ENCODE assay signal across 8 mouse cellular contexts in genomic region chr7:78910336-78911098, GRCm38 (mm10). TPM values are rescaled to one million over a fixed set of nuclear protein-coding genes. Genes with fewer than 3 reads are reported as not detected.
DNase-seq lines count a peak whose midpoint lies in the region; ATAC-seq lines count a peak whose summit lies in the region.

No protein-coding gene starts in this region.

- no peaks in the 10 kb centered on the region for H3K9me3 ChIP-seq in hindbrain, embryonic 12.5 days (replicated peaks)

- H3K4me1 ChIP-seq in hindbrain, embryonic 12.5 days = peaks cover 15% of the 10 kb centered on the region

- 41% methylated on average over 6 of the region's 6 CpGs for WGBS in hindbrain, embryonic 12.5 days

- H3K27me3 ChIP-seq in hindbrain, embryonic 12.5 days = no peaks in the 10 kb centered on the region

- H3K4me2 ChIP-seq in hindbrain, embryonic 12.5 days (replicated peaks) = no peak overlapping the region

- ATAC-seq in hindbrain, embryonic 12.5 days (ENCODE audit: low FRiP score) = peak; percentile 64

- no peak overlapping the region for H3K27ac ChIP-seq in hindbrain, embryonic 12.5 days

- no peak overlapping the region for H3K4me3 ChIP-seq in hindbrain, embryonic 12.5 days

- H3K36me3 ChIP-seq in hindbrain, embryonic 12.5 days = peaks cover 19% of the 10 kb centered on the region

- DNase-seq in adrenal gland, postnatal 14 days = peak; percentile 43
- no peak for DNase-seq in adrenal gland, adult 18-20 months (ENCODE audit: low spot score in 2 of 2)
- DNase-seq in lung, postnatal 36 days = peak; percentile 20
- DNase-seq in lung, postnatal 4 days = no peak
- peak; percentile 39 for DNase-seq in naive thymus-derived CD4-positive, alpha-beta T cell, adult 2 months (ENCODE audit: low read depth)
- no peak for DNase-seq in adipocyte (ENCODE audit: low spot score)
- no peak for DNase-seq in gastrocnemius, adult 18-20 months (ENCODE audit: low spot score)

- no peak overlapping the region for H3K9ac ChIP-seq in hindbrain, embryonic 12.5 days

RNA-seq across cellular contexts. Expression of gene Isg20, which starts 2.7 kb away (rescaled TPM):
- 16.9 and 19.6 TPM in 2 replicates for total RNA-seq in adrenal gland, postnatal 14 days (2021)
- total RNA-seq in adrenal gland, adult 18-20 months (2021) = 10 to 100 TPM in 1 of 2 experiments, 1 to 10 TPM in 1; 5.4 to 12.2 TPM
- polyA plus RNA-seq in hindbrain, embryonic 12.5 days (2016; fragmentation: Nextera tagmentation; extraction: Ambion mirVana) = 0.40 and 0.86 TPM in 2 replicates
- total RNA-seq in gastrocnemius, adult 18-20 months (2021) = 1 to 10 TPM; 1.3 to 1.9 TPM

RNA-seq across cellular contexts. Expression of gene Aen, which starts 14.9 kb away (rescaled TPM):
- total RNA-seq in adrenal gland, postnatal 14 days (2021) = 31.8 and 35.3 TPM in 2 replicates
- 10 to 100 TPM; 45.7 to 52.2 TPM for total RNA-seq in adrenal gland, adult 18-20 months (2021)
- 44.3 and 44.6 TPM in 2 replicates for polyA plus RNA-seq in hindbrain, embryonic 12.5 days (2016; fragmentation: Nextera tagmentation; extraction: Ambion mirVana)
- total RNA-seq in gastrocnemius, adult 18-20 months (2021) = 10 to 100 TPM; 51.1 to 52.9 TPM

Comparison
In these comparisons a context has a peak if more than half of its experiments do, and no peak if none do; other contexts are left out.
1. DNase-seq: peak in adrenal gland, postnatal 14 days (single experiment), lung, postnatal 36 days (single experiment) and naive thymus-derived CD4-positive, alpha-beta T cell, adult 2 months (single experiment); none in adrenal gland, adult 18-20 months (0 of 2), lung, postnatal 4 days (0 of 2), adipocyte (single experiment) and gastrocnemius, adult 18-20 months (single experiment).